Mouse (Mus musculus): ENCODE measurements at regions not wholly inside any gene's neighbourhood (a gene's known extent, or its start where the extent isn't known, plus 50 kb on each side); places are given as distances from the start of the nearest gene placed in this dataset.

DNA sequence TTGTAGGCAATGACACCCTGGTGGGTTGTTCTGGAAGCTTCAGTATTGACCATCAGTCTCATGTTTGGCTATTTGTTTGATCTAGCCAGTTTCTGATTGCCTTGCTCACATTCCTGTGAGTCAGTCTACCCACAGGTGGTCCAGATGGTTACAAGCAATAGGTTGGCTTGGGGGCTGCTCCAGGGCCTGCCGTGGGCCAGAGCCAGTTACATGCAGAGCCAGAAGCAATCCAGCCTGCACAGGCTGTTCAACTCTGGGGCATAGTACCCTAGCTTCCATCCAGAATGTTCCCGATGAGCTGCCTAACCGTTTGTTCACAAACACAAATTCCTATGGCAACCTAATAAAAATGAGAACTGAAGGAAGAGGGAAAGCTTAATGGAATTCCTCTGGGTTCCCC is 253.2 kb upstream of the Far2 start:
- H3K4me2 ChIP-seq, result no peak overlapping the region
- no peak overlapping the region for H3K4me3 ChIP-seq
- no peak overlapping the region for H3K27ac ChIP-seq
- H3K27me3 ChIP-seq, result peaks cover 24% of the 10 kb centered on the region
- no peaks in the 10 kb centered on the region for H3K36me3 ChIP-seq
- no peak for ATAC-seq (ENCODE audit: insufficient number of reproducible peaks, insufficient read depth, low FRiP score, low TSS enrichment, low read depth)
- WGBS, result 49% methylated on average over 3 of the region's 3 CpGs
- H3K9ac ChIP-seq, result no peak overlapping the region
- H3K4me1 ChIP-seq, result peaks cover 4% of the 10 kb centered on the region; the same call in 1 of the 2 replicates
- H3K9me3 ChIP-seq, result no peaks in the 10 kb centered on the region

DNA sequence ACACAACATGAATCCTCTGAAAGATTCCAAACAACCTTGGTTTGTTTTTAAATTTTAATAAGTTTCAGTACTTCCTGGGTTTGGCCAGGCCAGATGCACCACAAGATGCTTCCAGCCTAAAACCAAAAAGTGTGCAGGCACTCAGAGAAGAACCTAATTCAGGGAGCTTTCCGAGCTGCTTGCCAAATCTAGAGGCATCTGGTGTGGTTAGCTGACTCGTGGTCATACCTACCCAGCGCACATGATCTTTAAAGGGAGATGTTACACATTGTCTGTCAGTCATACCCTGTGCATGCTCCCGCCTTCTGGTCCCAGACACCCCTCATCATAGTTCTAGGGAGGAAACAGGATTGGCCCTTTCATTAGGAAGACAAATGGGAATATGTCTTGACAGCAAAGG is 252.7 kb upstream of the Far2 start:
- Histone ChIP-seq H3K4me2 (no peak overlapping the region), H3K4me1 (peaks cover 8% of the 10 kb centered on the region), H3K27ac (no peak overlapping the region), H3K9ac (no peak overlapping the region), H3K36me3 (no peaks in the 10 kb centered on the region), H3K4me3 (no peak overlapping the region), H3K27me3 (peaks cover 20% of the 10 kb centered on the region), H3K9me3 (no peaks in the 10 kb centered on the region)
- 57% methylated on average over 4 of the region's 4 CpGs for WGBS
- no peak for ATAC-seq (ENCODE audit: insufficient number of reproducible peaks, insufficient read depth, low FRiP score, low TSS enrichment, low read depth)

GRCm38 (mm10) chr6:147799009-147799727 is 247.9 kb upstream of the Far2 start:
- Histone ChIP-seq H3K4me1 (peaks cover 12% of the 10 kb centered on the region), H3K9me3 (no peaks in the 10 kb centered on the region), H3K4me3 (no peak overlapping the region), H3K36me3 (no peaks in the 10 kb centered on the region), H3K27ac (no peak overlapping the region; the same call in 1 of the 2 replicates), H3K9ac (no peak overlapping the region), H3K27me3 (peaks cover 7% of the 10 kb centered on the region), H3K4me2 (no peak overlapping the region)
- no peak for ATAC-seq (ENCODE audit: insufficient number of reproducible peaks, insufficient read depth, low FRiP score, low TSS enrichment, low read depth)
- 54% methylated on average over 9 of the region's 9 CpGs for WGBS

- H3K27me3 ChIP-seq, result peaks cover 7% of the 10 kb centered on the region
- H3K9ac ChIP-seq, result no peak overlapping the region
- WGBS, result 89% methylated on average over 6 of the region's 6 CpGs
- H3K4me3 ChIP-seq, result no peak overlapping the region
- no peak for ATAC-seq (ENCODE audit: insufficient number of reproducible peaks, insufficient read depth, low FRiP score, low TSS enrichment, low read depth)
- H3K4me1 ChIP-seq, result peaks cover 12% of the 10 kb centered on the region
- H3K9me3 ChIP-seq, result no peaks in the 10 kb centered on the region
- no peak overlapping the region for H3K4me2 ChIP-seq
- H3K36me3 ChIP-seq, result no peaks in the 10 kb centered on the region
- H3K27ac ChIP-seq, result no peak overlapping the region
Observed at GRCm38 (mm10) chr6:147799861-147800260, 247.2 kb upstream of the Far2 start.

GRCm38 (mm10) chr6:147800846-147801245 is 246.2 kb upstream of the Far2 start:
- peaks cover 4% of the 10 kb centered on the region for H3K27me3 ChIP-seq
- H3K4me3 ChIP-seq, result no peak overlapping the region
- H3K36me3 ChIP-seq, result no peaks in the 10 kb centered on the region
- ATAC-seq (ENCODE audit: insufficient number of reproducible peaks, insufficient read depth, low FRiP score, low TSS enrichment, low read depth), result no peak
- H3K27ac ChIP-seq, result no peak overlapping the region
- no peaks in the 10 kb centered on the region for H3K9me3 ChIP-seq
- H3K4me2 ChIP-seq, result no peak overlapping the region
- WGBS, result 89% methylated on average over 5 of the region's 5 CpGs
- H3K9ac ChIP-seq, result no peak overlapping the region
- H3K4me1 ChIP-seq, result peaks cover 12% of the 10 kb centered on the region

DNA sequence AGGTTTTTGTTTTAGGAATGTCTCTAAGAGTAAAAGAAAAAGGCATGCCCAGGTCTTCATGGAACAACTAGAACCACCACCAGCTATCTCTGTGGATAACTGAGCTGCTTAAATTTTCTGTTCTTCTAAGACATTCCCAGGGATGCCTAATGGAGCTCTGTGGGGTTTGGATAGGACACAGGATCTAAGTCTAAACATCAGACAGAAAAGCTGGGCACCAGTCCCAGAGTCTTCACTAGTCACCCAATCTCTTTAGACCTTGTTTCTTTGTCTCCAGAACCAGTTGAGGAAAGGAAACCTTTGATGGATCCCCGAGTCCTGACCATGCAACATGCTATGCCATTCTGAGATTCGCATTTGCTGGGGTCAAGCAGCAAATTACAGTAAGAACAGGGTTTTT is 243.2 kb upstream of the Far2 start:
- no peak overlapping the region for H3K4me2 ChIP-seq
- H3K9me3 ChIP-seq, result no peaks in the 10 kb centered on the region
- H3K27me3 ChIP-seq, result no peaks in the 10 kb centered on the region; the same call in 1 of the 2 replicates
- no peaks in the 10 kb centered on the region for H3K36me3 ChIP-seq
- WGBS, result 87% methylated on average over 2 of the region's 2 CpGs
- H3K4me3 ChIP-seq, result no peak overlapping the region
- no peak overlapping the region for H3K9ac ChIP-seq
- H3K4me1 ChIP-seq, result peaks cover 7% of the 10 kb centered on the region
- ATAC-seq (ENCODE audit: insufficient number of reproducible peaks, insufficient read depth, low FRiP score, low TSS enrichment, low read depth), result no peak
- H3K27ac ChIP-seq, result no peak overlapping the region

DNA sequence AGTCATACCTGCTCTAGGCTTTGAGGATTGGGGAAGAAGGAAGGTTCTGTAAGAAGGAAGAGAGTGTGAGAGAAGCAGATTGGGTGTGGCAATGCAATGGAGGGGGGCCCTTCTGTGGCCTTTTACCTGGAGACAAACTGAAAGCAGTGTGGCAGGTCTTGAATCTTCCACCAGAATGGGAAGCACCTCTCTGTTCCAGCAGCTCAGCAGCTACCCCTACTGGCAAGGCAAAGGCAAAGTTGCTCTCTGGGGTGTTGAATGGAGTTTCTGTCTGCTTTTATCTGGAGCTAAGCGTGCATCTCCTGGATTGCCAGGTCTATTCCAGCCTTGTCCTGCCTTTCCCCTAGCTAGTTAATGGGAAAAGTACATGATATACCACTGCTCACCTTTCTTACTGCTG is 236.3 kb upstream of the Far2 start:
- Histone ChIP-seq H3K4me3 (no peak overlapping the region), H3K27me3 (peaks cover 8% of the 10 kb centered on the region; the same call in 1 of the 2 replicates), H3K27ac (no peak overlapping the region), H3K9me3 (no peaks in the 10 kb centered on the region), H3K4me1 (peaks cover 5% of the 10 kb centered on the region; the same call in 1 of the 2 replicates), H3K9ac (no peak overlapping the region), H3K36me3 (no peaks in the 10 kb centered on the region), H3K4me2 (no peak overlapping the region)
- no peak for ATAC-seq (ENCODE audit: insufficient number of reproducible peaks, insufficient read depth, low FRiP score, low TSS enrichment, low read depth)
- WGBS, result 29% methylated on average over 1 of the region's 1 CpGs

DNA sequence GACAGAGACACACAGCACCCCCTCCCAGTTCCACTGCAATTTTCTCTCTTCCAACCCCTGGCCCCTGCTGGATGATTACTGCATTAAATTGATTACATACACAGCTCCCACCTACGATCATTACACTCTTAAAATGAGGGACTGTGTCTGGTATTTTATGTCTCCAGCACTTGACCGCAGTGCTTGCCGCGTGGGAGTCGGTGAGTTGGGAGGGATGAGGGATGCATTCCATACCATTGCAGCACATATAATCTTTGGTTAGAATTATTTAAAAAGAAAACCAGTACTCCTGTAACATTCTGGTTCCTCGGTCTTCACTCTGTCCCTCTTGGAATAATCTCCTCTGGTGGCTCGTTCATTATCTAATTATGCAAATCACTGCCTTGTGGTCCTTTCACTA is 230.2 kb upstream of the Far2 start:
- no peak overlapping the region for H3K9ac ChIP-seq
- H3K27ac ChIP-seq, result no peak overlapping the region
- peaks cover 5% of the 10 kb centered on the region; the same call in 1 of the 2 replicates for H3K4me1 ChIP-seq
- no peaks in the 10 kb centered on the region for H3K36me3 ChIP-seq
- no peak for ATAC-seq (ENCODE audit: insufficient number of reproducible peaks, insufficient read depth, low FRiP score, low TSS enrichment, low read depth)
- peaks cover 6% of the 10 kb centered on the region; the same call in 1 of the 2 replicates for H3K27me3 ChIP-seq
- 44% methylated on average over 7 of the region's 7 CpGs for WGBS
- no peaks in the 10 kb centered on the region for H3K9me3 ChIP-seq
- H3K4me2 ChIP-seq, result no peak overlapping the region
- H3K4me3 ChIP-seq, result no peak overlapping the region

DNA sequence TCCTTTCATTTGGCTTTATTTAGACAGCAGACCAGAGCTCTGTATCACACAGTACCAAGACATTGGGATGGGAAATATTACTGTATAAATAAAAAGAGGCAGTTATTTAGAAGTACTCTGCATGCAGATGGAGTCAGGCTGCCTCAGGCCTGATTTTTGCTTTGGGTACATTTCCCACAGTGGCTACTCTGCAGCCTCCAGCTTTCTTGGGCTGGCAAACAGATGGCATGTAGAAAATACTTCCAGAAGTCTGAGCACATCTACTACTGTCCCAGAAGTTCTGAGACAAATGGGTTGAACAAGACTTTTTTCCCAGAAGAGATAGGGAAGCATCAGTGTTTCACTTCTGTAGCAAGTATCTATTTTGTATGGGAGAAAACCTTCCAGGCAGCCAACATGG is 229.8 kb upstream of the Far2 start:
- Histone ChIP-seq H3K9ac (no peak overlapping the region), H3K4me2 (no peak overlapping the region), H3K27me3 (peaks cover 6% of the 10 kb centered on the region; the same call in 1 of the 2 replicates), H3K27ac (no peak overlapping the region), H3K4me1 (peaks cover 5% of the 10 kb centered on the region; the same call in 1 of the 2 replicates), H3K36me3 (no peaks in the 10 kb centered on the region), H3K9me3 (no peaks in the 10 kb centered on the region), H3K4me3 (no peak overlapping the region)
- no peak for ATAC-seq (ENCODE audit: insufficient number of reproducible peaks, insufficient read depth, low FRiP score, low TSS enrichment, low read depth)

DNA sequence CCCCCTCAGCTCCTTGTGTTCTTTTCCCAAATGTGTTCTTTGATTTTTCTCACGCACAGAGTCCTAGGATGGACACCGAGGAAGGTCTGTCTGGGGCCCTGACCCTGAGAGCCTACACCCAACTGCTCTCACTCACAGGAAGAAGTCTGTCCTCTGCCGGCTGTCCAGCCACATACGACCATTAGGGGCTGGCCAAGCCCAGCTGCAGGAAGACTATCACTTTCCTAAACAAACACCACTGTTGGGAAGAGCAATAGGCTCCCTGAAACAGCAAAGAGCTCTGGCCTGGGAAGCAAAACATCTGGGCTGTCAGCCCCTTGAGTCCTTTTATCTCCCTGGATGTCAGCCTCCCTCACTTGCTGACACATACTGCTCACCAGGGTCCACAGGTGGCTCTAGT is 224.8 kb upstream of the Far2 start:
- no peak for ATAC-seq (ENCODE audit: insufficient number of reproducible peaks, insufficient read depth, low FRiP score, low TSS enrichment, low read depth)
- Histone ChIP-seq H3K27ac (no peak overlapping the region), H3K9ac (no peak overlapping the region), H3K36me3 (no peaks in the 10 kb centered on the region), H3K27me3 (no peaks in the 10 kb centered on the region; the same call in 1 of the 2 replicates), H3K9me3 (no peaks in the 10 kb centered on the region), H3K4me1 (0 out of 2 replicates have a peak, but pooled peaks cover 3% of the 10 kb centered on the region), H3K4me3 (no peak overlapping the region), H3K4me2 (no peak overlapping the region)
- 19% methylated on average over 4 of the region's 4 CpGs for WGBS

DNA sequence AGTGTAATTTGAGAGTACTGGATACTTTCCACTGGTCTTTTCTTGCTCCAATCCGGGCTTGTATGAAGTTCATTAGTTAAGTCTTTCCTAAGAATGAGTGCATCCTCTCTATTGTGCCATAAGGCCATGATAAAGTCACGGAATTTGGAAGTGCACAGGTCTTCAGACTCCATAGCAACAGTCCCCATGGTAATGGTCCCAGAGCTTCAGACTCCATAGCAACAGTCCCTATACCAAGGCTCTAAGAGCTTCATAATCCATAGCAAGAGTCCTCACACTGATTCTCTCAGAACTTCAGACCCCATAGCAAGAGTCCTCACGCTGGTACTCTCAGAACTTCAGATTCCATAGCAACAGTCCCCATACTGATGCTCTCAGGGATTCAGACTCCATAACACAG is 214.5 kb upstream of the Far2 start:
- H3K27me3 ChIP-seq, result no peaks in the 10 kb centered on the region
- no peaks in the 10 kb centered on the region for H3K36me3 ChIP-seq
- no peaks in the 10 kb centered on the region for H3K9me3 ChIP-seq
- H3K4me3 ChIP-seq, result no peak overlapping the region
- H3K4me2 ChIP-seq, result no peak overlapping the region
- ATAC-seq (ENCODE audit: insufficient number of reproducible peaks, insufficient read depth, low FRiP score, low TSS enrichment, low read depth), result no peak
- H3K4me1 ChIP-seq, result no peaks in the 10 kb centered on the region
- 73% methylated on average over 3 of the region's 3 CpGs for WGBS
- H3K9ac ChIP-seq, result no peak overlapping the region
- H3K27ac ChIP-seq, result no peak overlapping the region

- H3K4me2 ChIP-seq, result no peak overlapping the region
- 75% methylated on average over 3 of the region's 3 CpGs for WGBS
- no peaks in the 10 kb centered on the region for H3K36me3 ChIP-seq
- no peak overlapping the region for H3K27ac ChIP-seq
- H3K4me3 ChIP-seq, result no peak overlapping the region
- H3K9me3 ChIP-seq, result no peaks in the 10 kb centered on the region
- no peaks in the 10 kb centered on the region for H3K4me1 ChIP-seq
- no peak overlapping the region for H3K9ac ChIP-seq
- no peaks in the 10 kb centered on the region for H3K27me3 ChIP-seq
- no peak for ATAC-seq (ENCODE audit: insufficient number of reproducible peaks, insufficient read depth, low FRiP score, low TSS enrichment, low read depth)
Observed at GRCm38 (mm10) chr6:147833501-147833900, 213.6 kb upstream of the Far2 start.
